Mouse (Mus musculus): ENCODE data around the gene Polrmt. TPM values are rescaled to one million over a fixed set of nuclear protein-coding genes. Genes with fewer than 3 reads are reported as not detected.
A peak's percentile ranks its signal among the peaks of the same experiment; 100 is the strongest.

Gene Polrmt
- polyA plus RNA-seq, 2 experiments, result 33.4 to 64.1 TPM

- no peak overlapping the region for H3K27ac ChIP-seq (replicated peaks; ENCODE audit: low read depth, low read length)
- no peaks in the 10 kb centered on the region for H3K36me3 ChIP-seq (ENCODE audit: control insufficient read depth, insufficient read depth, low read length)
- TF ChIP-seq POLR2A (IDR thresholded peaks at IDR 0.05; ENCODE audit: borderline replicate concordance, extremely low read depth, insufficient read depth, insufficient read length), result no peak
- no peak overlapping the region for H3K4me3 ChIP-seq (replicated peaks; ENCODE audit: low read length)
- DNase-seq (ENCODE audit: low spot score) (peak; percentile 49), ATAC-seq (ENCODE audit: low FRiP score, low read depth) (no peak)
- no peaks in the 10 kb centered on the region for H3K9me3 ChIP-seq (ENCODE audit: control insufficient read depth, low read length)
- no peaks in the 10 kb centered on the region for H3K27me3 ChIP-seq (ENCODE audit: control insufficient read depth, insufficient read depth, low read length)
- H3K4me1 ChIP-seq (ENCODE audit: control insufficient read depth, insufficient read depth, low read length), result 0 out of 2 replicates have a peak, but pooled peaks cover 7% of the 10 kb centered on the region
- no peak overlapping the region for H3K9ac ChIP-seq (ENCODE audit: low read depth, low read length, severe bottlenecking)
- WGBS, result 36% methylated on average over 27 of the region's 27 CpGs
- no peak overlapping the region for H3K4me2 ChIP-seq (replicated peaks; ENCODE audit: low read depth, low read length, severe bottlenecking)
Measured at GRCm38 (mm10) chr10:79783920-79784800, 37.8 kb upstream of the Polrmt start.

GRCm38 (mm10) chr10:79783050-79783449 is 36.7 kb upstream of the Polrmt start:
- Histone ChIP-seq H3K9me3 (ENCODE audit: control insufficient read depth, low read length) (no peaks in the 10 kb centered on the region), H3K27me3 (ENCODE audit: control insufficient read depth, insufficient read depth, low read length) (no peaks in the 10 kb centered on the region), H3K27ac (replicated peaks; ENCODE audit: low read depth, low read length) (no peak overlapping the region), H3K4me1 (ENCODE audit: control insufficient read depth, insufficient read depth, low read length) (peaks cover 9% of the 10 kb centered on the region; the same call in 1 of the 2 replicates), H3K9ac (ENCODE audit: low read depth, low read length, severe bottlenecking) (no peak overlapping the region), H3K36me3 (ENCODE audit: control insufficient read depth, insufficient read depth, low read length) (no peaks in the 10 kb centered on the region), H3K4me2 (replicated peaks; ENCODE audit: low read depth, low read length, severe bottlenecking) (no peak overlapping the region), H3K4me3 (replicated peaks; ENCODE audit: low read length) (no peak overlapping the region)
- ATAC-seq (ENCODE audit: low FRiP score, low read depth) (no peak), DNase-seq (ENCODE audit: low spot score) (no peak)
- TF ChIP-seq POLR2A (IDR thresholded peaks at IDR 0.05; ENCODE audit: borderline replicate concordance, extremely low read depth, insufficient read depth, insufficient read length), result no peak
- WGBS, result 61% methylated on average over 7 of the region's 7 CpGs

GRCm38 (mm10) chr10:79781956-79782355 is 35.6 kb upstream of the Polrmt start:
- no peak overlapping the region for H3K4me3 ChIP-seq (replicated peaks; ENCODE audit: low read length)
- H3K27me3 ChIP-seq (ENCODE audit: control insufficient read depth, insufficient read depth, low read length), result no peaks in the 10 kb centered on the region
- H3K36me3 ChIP-seq (ENCODE audit: control insufficient read depth, insufficient read depth, low read length), result no peaks in the 10 kb centered on the region
- H3K9me3 ChIP-seq (ENCODE audit: control insufficient read depth, low read length), result no peaks in the 10 kb centered on the region
- WGBS, result 46% methylated on average over 5 of the region's 5 CpGs
- DNase-seq (ENCODE audit: low spot score) (no peak), ATAC-seq (ENCODE audit: low FRiP score, low read depth) (no peak)
- H3K9ac ChIP-seq (ENCODE audit: low read depth, low read length, severe bottlenecking), result no peak overlapping the region
- no peak overlapping the region for H3K4me2 ChIP-seq (replicated peaks; ENCODE audit: low read depth, low read length, severe bottlenecking)
- H3K4me1 ChIP-seq (ENCODE audit: control insufficient read depth, insufficient read depth, low read length), result peaks cover 19% of the 10 kb centered on the region
- no peak overlapping the region for H3K27ac ChIP-seq (replicated peaks; ENCODE audit: low read depth, low read length)
- no peak for TF ChIP-seq POLR2A (IDR thresholded peaks at IDR 0.05; ENCODE audit: borderline replicate concordance, extremely low read depth, insufficient read depth, insufficient read length)

GRCm38 (mm10) chr10:79781139-79781538 is 34.8 kb upstream of the Polrmt start:
- 30% methylated on average over 21 of the region's 21 CpGs for WGBS
- Histone ChIP-seq H3K9ac (ENCODE audit: low read depth, low read length, severe bottlenecking) (no peak overlapping the region), H3K4me2 (replicated peaks; ENCODE audit: low read depth, low read length, severe bottlenecking) (peak overlapping the region; percentile 72), H3K27ac (replicated peaks; ENCODE audit: low read depth, low read length) (no peak overlapping the region), H3K4me3 (replicated peaks; ENCODE audit: low read length) (peak overlapping the region; percentile 34), H3K9me3 (ENCODE audit: control insufficient read depth, low read length) (no peaks in the 10 kb centered on the region), H3K4me1 (ENCODE audit: control insufficient read depth, insufficient read depth, low read length) (peaks cover 22% of the 10 kb centered on the region), H3K36me3 (ENCODE audit: control insufficient read depth, insufficient read depth, low read length) (no peaks in the 10 kb centered on the region), H3K27me3 (ENCODE audit: control insufficient read depth, insufficient read depth, low read length) (no peaks in the 10 kb centered on the region)
- no peak for ATAC-seq (ENCODE audit: low FRiP score, low read depth)
- TF ChIP-seq POLR2A (IDR thresholded peaks at IDR 0.05; ENCODE audit: borderline replicate concordance, extremely low read depth, insufficient read depth, insufficient read length), result no peak
- no peak for DNase-seq (ENCODE audit: low spot score)

- peak; percentile 6 for ATAC-seq (ENCODE audit: low FRiP score, low read depth)
Measured at GRCm38 (mm10) chr10:79780664-79781015, 34.3 kb upstream of the Polrmt start.

More at GRCm38 (mm10) chr10:79780664-79781015, 34.3 kb upstream of the Polrmt start:
- no peak for DNase-seq (ENCODE audit: low spot score)
- Histone ChIP-seq H3K9me3 (ENCODE audit: control insufficient read depth, low read length) (no peaks in the 10 kb centered on the region), H3K27me3 (ENCODE audit: control insufficient read depth, insufficient read depth, low read length) (no peaks in the 10 kb centered on the region), H3K4me3 (replicated peaks; ENCODE audit: low read length) (peak overlapping the region; percentile 34), H3K27ac (replicated peaks; ENCODE audit: low read depth, low read length) (no peak overlapping the region), H3K36me3 (ENCODE audit: control insufficient read depth, insufficient read depth, low read length) (no peaks in the 10 kb centered on the region), H3K4me2 (replicated peaks; ENCODE audit: low read depth, low read length, severe bottlenecking) (peak overlapping the region; percentile 72), H3K9ac (ENCODE audit: low read depth, low read length, severe bottlenecking) (no peak overlapping the region), H3K4me1 (ENCODE audit: control insufficient read depth, insufficient read depth, low read length) (peaks cover 22% of the 10 kb centered on the region)
- no peak for TF ChIP-seq POLR2A (IDR thresholded peaks at IDR 0.05; ENCODE audit: borderline replicate concordance, extremely low read depth, insufficient read depth, insufficient read length)
- WGBS, result 4% methylated on average over 12 of the region's 13 CpGs

Measured in limb, embryonic 14.5 days (tissue).